Mouse (Mus musculus) heart, embryonic 15.5 days (tissue): ENCODE data around the gene Dffa. TPM values are rescaled to one million over a fixed set of nuclear protein-coding genes. Genes with fewer than 3 reads are reported as not detected.
"Not testable (repeated sequence)": the region's sequence is repeated elsewhere in the genome, so short reads cannot be mapped to it uniquely, and the experiment has no call there.

Source experiments
- ATAC-seq: fragments of 200-750 bp; cut with Nextera tagmentation; replicated peaks from 2 replicates; pipeline ENCODE4 v1.8.0; 2017; ENCODE audit warnings: low read depth, moderate TSS enrichment; ENCODE audit not compliant: insufficient number of reproducible peaks, insufficient read depth, low FRiP score
- H3K27ac ChIP-seq: fragments of 300-500 bp; sonication (generic); 2 replicates; pipeline ENCODE4 v1.5.1; 2015; ENCODE audit warnings: mild to moderate bottlenecking, inconsistent platforms
- H3K27me3 ChIP-seq: fragments of 300-500 bp; sonication (generic); 2 replicates; pipeline ENCODE4 v1.6.1; 2015; ENCODE audit warnings: inconsistent platforms
- H3K36me3 ChIP-seq: fragments of 300-500 bp; sonication (generic); 2 replicates; pipeline ENCODE4 v1.6.1; 2015; ENCODE audit warnings: mild to moderate bottlenecking, inconsistent platforms
- H3K4me1 ChIP-seq: fragments of 300-500 bp; sonication (generic); replicated peaks from 2 replicates; pipeline ENCODE4 v1.6.1; 2015; ENCODE audit warnings: inconsistent platforms
- H3K4me2 ChIP-seq: fragments of 300-500 bp; sonication (generic); 2 replicates; pipeline ENCODE4 v1.6.1; 2015; ENCODE audit warnings: inconsistent platforms, mild to moderate bottlenecking, moderate library complexity
- H3K4me3 ChIP-seq: fragments of 300-500 bp; sonication (generic); 2 replicates; pipeline ENCODE4 v1.5.1; 2015; ENCODE audit warnings: mild to moderate bottlenecking, inconsistent platforms
- H3K9ac ChIP-seq: fragments of 300-500 bp; sonication (generic); 2 replicates; pipeline ENCODE4 v1.6.1; 2015; ENCODE audit warnings: mild to moderate bottlenecking, inconsistent platforms
- H3K9me3 ChIP-seq: fragments of 300-500 bp; sonication (generic); replicated peaks from 2 replicates; pipeline ENCODE4 v1.6.1; 2016; ENCODE audit warnings: inconsistent platforms
- WGBS: fragments of 180-500 bp; shearing (Covaris S2); methylation state at CpG from one replicate; pipeline ENCODE4 v1.1.7; 2015; ENCODE audit warnings: mixed read lengths; 5-methylcytosine and 5-hydroxymethylcytosine counted together
- polyA plus RNA-seq: library from polyadenylated mRNA; unstranded; fragments of >200 nt; fragmentation: Nextera tagmentation; extraction: Ambion mirVana; gene quantifications from 2 replicates; pipeline ENCODE4 v1.2.1, GENCODE M21; 2015

Dffa gene
- polyA plus RNA-seq, 1 experiment from 2014 or later, result 27.6 TPM

GRCm38 (mm10) chr4:149166957-149167611 lies 63.1 kb downstream of the Dffa start:
- no peak; the same call in none of the 2 replicates for ATAC-seq
- WGBS, result 1% methylated on average over 27 of the region's 27 CpGs
- no peaks in the 10 kb centered on the region for H3K9me3 ChIP-seq
- H3K36me3 ChIP-seq, result peaks cover 5% of the 10 kb centered on the region
- H3K9ac ChIP-seq, result peak overlapping the region; percentile 95
- H3K4me3 ChIP-seq, result peak overlapping the region; percentile 94
- peak overlapping the region; percentile 93 for H3K4me2 ChIP-seq
- H3K27me3 ChIP-seq, result no peaks in the 10 kb centered on the region
- peak overlapping the region; percentile 83 for H3K27ac ChIP-seq
- H3K4me1 ChIP-seq, result peaks cover 20% of the 10 kb centered on the region

- no peak overlapping the region for H3K9ac ChIP-seq
- no peak for ATAC-seq
- 39% methylated on average over 2 of the region's 2 CpGs for WGBS
- peaks cover 30% of the 10 kb centered on the region for H3K4me1 ChIP-seq
- no peaks in the 10 kb centered on the region; the same call in none of the 2 replicates for H3K36me3 ChIP-seq
- no peaks in the 10 kb centered on the region for H3K9me3 ChIP-seq
- no peak overlapping the region for H3K27ac ChIP-seq
- H3K27me3 ChIP-seq, result no peaks in the 10 kb centered on the region
- peak overlapping the region; percentile 93 for H3K4me2 ChIP-seq
- peak overlapping the region; percentile 94; the same call in 1 of the 2 replicates for H3K4me3 ChIP-seq
Observed at GRCm38 (mm10) chr4:149168016-149168415, 64.1 kb downstream of the Dffa start.

GRCm38 (mm10) chr4:149169926-149170325 lies 66.0 kb downstream of the Dffa start:
- not testable (repeated sequence) for H3K4me3 ChIP-seq, H3K9me3 ChIP-seq, H3K27me3 ChIP-seq, ATAC-seq, H3K27ac ChIP-seq, H3K36me3 ChIP-seq, H3K4me2 ChIP-seq, H3K9ac ChIP-seq
- H3K4me1 ChIP-seq, result peaks cover 30% of the 10 kb centered on the region
- WGBS, result 79% methylated on average over 7 of the region's 8 CpGs

Other genes starting within 250 kb of the Dffa start
- 36.0 and 41.4 TPM in 2 replicates for gene Pex14, start 4.3 kb upstream of the Dffa start, polyA plus RNA-seq
- 0.22 and 0.25 TPM in 2 replicates for gene Cort, start 22.6 kb downstream of the Dffa start, polyA plus RNA-seq
- 18.4 and 19.5 TPM in 2 replicates for gene Cenps, start 33.5 kb downstream of the Dffa start, polyA plus RNA-seq
- gene Pgd, start 62.6 kb downstream of the Dffa start, polyA plus RNA-seq, result 66.7 and 81.5 TPM in 2 replicates
- 39.4 and 42.8 TPM in 2 replicates for gene Kif1b, start 203.5 kb downstream of the Dffa start, polyA plus RNA-seq